Mouse (Mus musculus): ENCODE data around the gene Cemip.
"Not testable (repeated sequence)": the region's sequence is repeated elsewhere in the genome, so short reads cannot be mapped to it uniquely, and the experiment has no call there.

GRCm38 (mm10) chr7:83889946-83890345, 196.4 kb downstream of the Cemip start:
- not testable (repeated sequence) for TF ChIP-seq CTCF (IDR thresholded peaks at IDR 0.05); POLR2A (IDR thresholded peaks at IDR 0.05; ENCODE audit: insufficient read depth, low read depth, low read length)
